Mouse (Mus musculus): ENCODE data around the gene Cd300lg. TPM values are rescaled to one million over a fixed set of nuclear protein-coding genes. Genes with fewer than 3 reads are reported as not detected.

The Cd300lg gene
- polyA plus RNA-seq, 1 experiment from 2014 or later = 1.8 TPM

DNA sequence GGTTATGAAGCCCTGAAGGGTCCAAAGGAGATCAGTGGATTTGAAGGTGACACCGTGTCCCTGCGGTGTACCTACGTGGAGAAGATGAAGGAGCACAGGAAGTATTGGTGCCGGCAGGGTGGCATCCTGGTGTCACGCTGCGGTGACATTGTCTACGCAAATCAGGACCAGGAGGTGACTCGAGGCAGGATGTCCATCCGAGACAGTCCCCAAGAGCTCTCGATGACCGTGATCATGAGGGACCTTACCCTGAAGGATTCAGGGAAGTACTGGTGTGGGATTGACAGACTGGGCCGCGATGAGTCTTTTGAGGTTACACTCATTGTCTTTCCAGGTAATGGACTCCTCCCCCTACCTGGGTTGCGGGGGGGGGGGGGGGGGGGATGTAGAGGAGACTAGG lies 1.7 kb downstream of the Cd300lg start:
- Histone ChIP-seq H3K27ac (ENCODE audit: low read length) (no peak overlapping the region), H3K9ac (replicated peaks; ENCODE audit: low read length) (no peak overlapping the region), H3K27me3 (ENCODE audit: insufficient read depth, low read length) (no peaks in the 10 kb centered on the region), H3K4me1 (ENCODE audit: insufficient read depth, low read length) (peaks cover 4% of the 10 kb centered on the region; the same call in 1 of the 2 replicates), H3K9me3 (ENCODE audit: low read length) (peaks cover 11% of the 10 kb centered on the region; the same call in 1 of the 2 replicates), H3K36me3 (ENCODE audit: insufficient read depth, low read length) (no peaks in the 10 kb centered on the region), H3K4me2 (replicated peaks; ENCODE audit: low read depth, low read length) (no peak overlapping the region), H3K4me3 (ENCODE audit: low read length) (no peak overlapping the region)
- no peak for ATAC-seq (ENCODE audit: low FRiP score, low TSS enrichment)
- 90% methylated on average over 13 of the region's 14 CpGs for WGBS

DNA sequence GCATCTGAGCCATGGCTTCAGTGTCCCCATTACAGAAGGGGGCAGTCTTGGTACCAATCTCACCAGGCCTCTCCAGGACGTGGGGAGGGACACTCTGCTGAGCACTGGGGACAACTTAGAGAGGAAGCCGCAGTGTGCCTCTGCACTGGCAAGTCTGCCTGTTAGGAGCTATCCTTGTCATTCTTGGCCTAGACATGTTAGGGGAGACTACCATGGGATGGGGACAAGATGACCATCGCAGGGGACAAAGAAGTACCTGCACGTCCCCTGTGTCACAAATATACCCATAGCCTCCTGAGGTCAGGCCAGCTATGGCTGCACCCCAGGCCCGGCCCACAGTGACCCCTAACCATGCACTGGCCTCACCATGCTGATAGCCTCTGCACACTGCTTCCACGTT lies 2.1 kb downstream of the Cd300lg start:
- H3K36me3 ChIP-seq (ENCODE audit: insufficient read depth, low read length) = no peaks in the 10 kb centered on the region
- no peak overlapping the region for H3K9ac ChIP-seq (replicated peaks; ENCODE audit: low read length)
- H3K4me2 ChIP-seq (replicated peaks; ENCODE audit: low read depth, low read length) = no peak overlapping the region
- ATAC-seq (ENCODE audit: low FRiP score, low TSS enrichment) = no peak
- no peak overlapping the region for H3K27ac ChIP-seq (ENCODE audit: low read length)
- WGBS = 86% methylated on average over 6 of the region's 6 CpGs
- peaks cover 11% of the 10 kb centered on the region; the same call in 1 of the 2 replicates for H3K9me3 ChIP-seq (ENCODE audit: low read length)
- H3K4me1 ChIP-seq (ENCODE audit: insufficient read depth, low read length) = peaks cover 4% of the 10 kb centered on the region; the same call in 1 of the 2 replicates
- no peak overlapping the region for H3K4me3 ChIP-seq (ENCODE audit: low read length)
- no peaks in the 10 kb centered on the region for H3K27me3 ChIP-seq (ENCODE audit: insufficient read depth, low read length)

DNA sequence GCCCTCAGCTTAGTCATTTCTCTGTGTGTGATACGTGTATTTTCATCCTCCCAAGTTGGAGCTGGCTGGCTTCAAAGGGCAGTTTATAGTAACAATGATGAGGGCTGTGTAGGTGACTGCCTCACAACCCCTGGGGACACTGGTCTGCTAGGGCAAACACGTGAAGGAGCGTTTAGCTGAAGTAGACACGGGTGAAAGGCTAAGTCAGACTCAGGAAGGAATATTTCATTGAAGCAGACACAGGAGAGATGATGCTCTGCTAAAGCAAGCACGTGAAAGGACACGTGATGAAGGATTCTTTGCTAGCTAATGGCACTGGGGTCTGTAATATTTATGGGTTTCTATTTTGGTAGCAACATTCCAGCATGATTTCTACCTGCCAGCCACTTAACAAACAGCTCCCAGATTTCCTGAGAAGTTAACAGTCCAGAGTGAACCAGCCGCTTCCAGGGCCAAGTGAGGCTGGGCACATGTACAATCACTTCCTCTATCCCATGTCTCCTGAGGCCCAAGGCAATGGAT lies 3.4 kb downstream of the Cd300lg start:
- Histone ChIP-seq H3K27ac (ENCODE audit: low read length) (no peak overlapping the region), H3K9me3 (ENCODE audit: low read length) (peaks cover 11% of the 10 kb centered on the region; the same call in 1 of the 2 replicates), H3K27me3 (ENCODE audit: insufficient read depth, low read length) (no peaks in the 10 kb centered on the region), H3K9ac (replicated peaks; ENCODE audit: low read length) (no peak overlapping the region), H3K4me2 (replicated peaks; ENCODE audit: low read depth, low read length) (no peak overlapping the region), H3K4me1 (ENCODE audit: insufficient read depth, low read length) (peaks cover 2% of the 10 kb centered on the region; the same call in 1 of the 2 replicates), H3K4me3 (ENCODE audit: low read length) (no peak overlapping the region), H3K36me3 (ENCODE audit: insufficient read depth, low read length) (no peaks in the 10 kb centered on the region)
- no peak for ATAC-seq (ENCODE audit: low FRiP score, low TSS enrichment)
- 69% methylated on average over 7 of the region's 7 CpGs for WGBS

DNA sequence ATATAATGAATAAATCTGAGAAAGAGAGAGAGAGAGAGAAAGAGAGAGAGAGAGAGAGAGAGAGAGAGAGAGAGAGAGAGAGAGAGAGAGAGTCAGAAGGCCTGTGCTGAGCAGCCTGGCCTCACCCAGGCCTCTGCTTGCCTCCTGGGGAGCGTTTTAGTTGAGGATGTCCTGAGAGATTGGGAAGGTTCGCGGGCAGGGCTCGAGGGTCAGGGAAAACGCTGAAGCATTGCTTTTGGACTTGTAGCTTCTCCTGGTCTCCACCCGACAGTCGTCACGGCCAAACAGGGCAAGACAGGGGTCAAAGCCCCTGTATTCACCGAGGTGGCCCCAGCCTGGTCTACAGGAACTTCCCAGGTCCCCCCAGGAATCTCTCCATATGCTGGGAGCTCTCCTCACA lies 5.3 kb downstream of the Cd300lg start:
- H3K27me3 ChIP-seq (ENCODE audit: insufficient read depth, low read length) = no peaks in the 10 kb centered on the region
- no peak overlapping the region for H3K27ac ChIP-seq (ENCODE audit: low read length)
- no peak overlapping the region for H3K4me2 ChIP-seq (replicated peaks; ENCODE audit: low read depth, low read length)
- no peak overlapping the region for H3K4me3 ChIP-seq (ENCODE audit: low read length)
- no peaks in the 10 kb centered on the region for H3K4me1 ChIP-seq (ENCODE audit: insufficient read depth, low read length)
- H3K9ac ChIP-seq (replicated peaks; ENCODE audit: low read length) = no peak overlapping the region
- 81% methylated on average over 9 of the region's 9 CpGs for WGBS
- H3K9me3 ChIP-seq (ENCODE audit: low read length) = peaks cover 9% of the 10 kb centered on the region; the same call in 1 of the 2 replicates
- H3K36me3 ChIP-seq (ENCODE audit: insufficient read depth, low read length) = no peaks in the 10 kb centered on the region
- no peak for ATAC-seq (ENCODE audit: low FRiP score, low TSS enrichment)

DNA sequence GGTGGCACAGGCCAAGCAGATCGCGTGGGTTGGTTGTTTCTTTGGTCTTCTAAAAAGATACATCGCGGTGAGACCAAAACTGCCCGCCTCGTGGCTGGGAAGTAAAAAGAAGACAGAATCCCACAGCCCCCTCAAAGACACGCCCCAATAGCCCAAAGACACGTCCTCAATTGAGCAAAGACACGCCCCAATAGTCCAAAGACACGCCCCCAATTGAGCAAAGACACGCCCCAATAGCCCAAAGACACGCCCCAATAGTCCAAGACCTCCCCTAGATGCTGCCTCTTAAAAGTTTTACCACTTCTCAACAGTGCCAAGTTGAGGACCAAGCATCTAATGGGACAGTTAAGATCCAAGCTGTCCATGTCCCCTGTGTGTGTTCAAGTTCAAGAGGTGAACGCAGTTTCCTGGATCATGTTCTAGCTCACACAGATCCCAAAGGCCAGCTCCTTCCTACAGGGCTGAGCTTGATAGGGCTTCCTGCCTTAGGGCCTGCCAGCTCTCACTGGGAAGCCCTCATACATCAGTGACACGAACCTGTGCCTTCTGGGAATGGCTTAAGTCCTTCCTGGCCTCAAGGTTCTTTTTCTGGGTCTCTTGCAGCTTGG lies 8.7 kb downstream of the Cd300lg start:
- no peak overlapping the region for H3K27ac ChIP-seq (ENCODE audit: low read length)
- no peak for ATAC-seq (ENCODE audit: low FRiP score, low TSS enrichment)
- H3K9me3 ChIP-seq (ENCODE audit: low read length) = peaks cover 9% of the 10 kb centered on the region; the same call in 1 of the 2 replicates
- no peaks in the 10 kb centered on the region for H3K27me3 ChIP-seq (ENCODE audit: insufficient read depth, low read length)
- no peaks in the 10 kb centered on the region for H3K36me3 ChIP-seq (ENCODE audit: insufficient read depth, low read length)
- H3K4me1 ChIP-seq (ENCODE audit: insufficient read depth, low read length) = peaks cover 16% of the 10 kb centered on the region
- WGBS = 56% methylated on average over 14 of the region's 14 CpGs
- no peak overlapping the region for H3K4me3 ChIP-seq (ENCODE audit: low read length)
- H3K9ac ChIP-seq (replicated peaks; ENCODE audit: low read length) = no peak overlapping the region
- no peak overlapping the region for H3K4me2 ChIP-seq (replicated peaks; ENCODE audit: low read depth, low read length)

DNA sequence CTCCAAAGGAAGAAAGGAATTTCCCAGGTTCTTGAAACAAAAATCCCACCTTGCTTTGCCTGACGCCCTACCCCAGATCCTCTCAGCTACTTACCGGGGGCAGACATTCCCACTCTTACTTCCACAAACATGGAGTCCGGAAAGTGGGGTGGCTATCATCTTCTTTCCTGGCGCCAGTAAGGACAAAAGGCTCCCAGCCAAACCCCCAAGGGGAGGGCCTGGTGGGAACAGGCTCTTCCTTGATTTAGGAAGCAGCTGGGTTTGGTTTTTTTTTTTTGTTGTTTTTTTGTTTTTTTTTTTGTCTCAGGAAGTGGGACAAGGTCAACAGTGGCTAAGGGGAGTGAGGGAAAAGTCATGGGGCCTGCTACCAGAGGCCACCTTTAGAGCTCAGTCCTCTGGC lies 10.2 kb downstream of the Cd300lg start:
- Histone ChIP-seq H3K4me3 (ENCODE audit: low read length) (no peak overlapping the region), H3K9ac (replicated peaks; ENCODE audit: low read length) (no peak overlapping the region), H3K9me3 (ENCODE audit: low read length) (no peaks in the 10 kb centered on the region), H3K36me3 (ENCODE audit: insufficient read depth, low read length) (no peaks in the 10 kb centered on the region), H3K4me2 (replicated peaks; ENCODE audit: low read depth, low read length) (no peak overlapping the region), H3K27ac (ENCODE audit: low read length) (peak overlapping the region; percentile 17; the same call in 1 of the 2 replicates), H3K4me1 (ENCODE audit: insufficient read depth, low read length) (peaks cover 16% of the 10 kb centered on the region), H3K27me3 (ENCODE audit: insufficient read depth, low read length) (no peaks in the 10 kb centered on the region)
- WGBS = 51% methylated on average over 4 of the region's 4 CpGs
- no peak for ATAC-seq (ENCODE audit: low FRiP score, low TSS enrichment)

DNA sequence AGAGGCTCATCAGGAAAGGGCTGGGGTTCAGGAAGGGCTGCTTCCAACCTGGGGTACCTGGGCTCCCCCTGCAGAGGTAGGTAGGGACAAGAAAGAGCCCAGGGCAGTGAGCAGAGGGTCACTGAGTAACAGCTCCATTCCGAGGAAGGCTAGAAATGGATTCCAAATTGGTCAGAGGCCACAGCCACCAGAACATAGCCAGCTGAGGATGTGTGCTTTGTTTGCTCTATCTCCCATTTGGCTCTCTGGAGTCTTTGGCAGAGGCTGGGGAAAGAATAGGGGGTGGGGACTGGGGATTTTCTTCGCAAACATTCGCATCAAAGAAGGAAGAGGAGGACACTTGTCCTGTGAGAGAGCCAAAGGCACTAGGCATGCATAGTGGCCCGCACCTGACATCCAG lies 10.6 kb downstream of the Cd300lg start:
- Histone ChIP-seq H3K36me3 (ENCODE audit: insufficient read depth, low read length) (no peaks in the 10 kb centered on the region), H3K4me1 (ENCODE audit: insufficient read depth, low read length) (peaks cover 16% of the 10 kb centered on the region), H3K4me2 (replicated peaks; ENCODE audit: low read depth, low read length) (no peak overlapping the region), H3K9me3 (ENCODE audit: low read length) (no peaks in the 10 kb centered on the region), H3K4me3 (ENCODE audit: low read length) (no peak overlapping the region), H3K27ac (ENCODE audit: low read length) (peak overlapping the region; percentile 17; the same call in 1 of the 2 replicates), H3K9ac (replicated peaks; ENCODE audit: low read length) (no peak overlapping the region), H3K27me3 (ENCODE audit: insufficient read depth, low read length) (no peaks in the 10 kb centered on the region)
- no peak for ATAC-seq (ENCODE audit: low FRiP score, low TSS enrichment)
- WGBS = 51% methylated on average over 4 of the region's 4 CpGs

DNA sequence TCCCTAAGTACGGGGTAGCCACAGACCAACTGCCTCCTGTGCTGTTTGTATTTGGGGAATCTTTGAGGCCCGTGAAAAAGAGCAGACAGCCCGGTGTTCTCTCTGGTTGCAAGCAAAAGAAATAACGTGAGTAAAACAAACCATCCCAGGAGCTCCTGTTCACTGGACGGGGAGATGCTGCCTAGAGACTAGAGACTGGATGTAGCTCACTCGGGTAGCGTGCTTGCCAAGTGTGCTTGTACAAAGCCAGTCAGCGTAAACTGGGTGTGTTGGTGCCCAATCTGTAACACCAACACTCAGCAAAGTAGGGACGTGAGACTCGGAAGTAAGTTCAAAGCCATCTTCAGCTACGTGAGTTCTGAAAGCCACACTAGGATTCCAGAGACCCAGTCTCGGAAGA lies 11.4 kb downstream of the Cd300lg start:
- peaks cover 16% of the 10 kb centered on the region for H3K4me1 ChIP-seq (ENCODE audit: insufficient read depth, low read length)
- no peaks in the 10 kb centered on the region for H3K27me3 ChIP-seq (ENCODE audit: insufficient read depth, low read length)
- no peak overlapping the region for H3K9ac ChIP-seq (replicated peaks; ENCODE audit: low read length)
- H3K9me3 ChIP-seq (ENCODE audit: low read length) = no peaks in the 10 kb centered on the region
- 81% methylated on average over 12 of the region's 12 CpGs for WGBS
- H3K36me3 ChIP-seq (ENCODE audit: insufficient read depth, low read length) = no peaks in the 10 kb centered on the region
- H3K27ac ChIP-seq (ENCODE audit: low read length) = peak overlapping the region; percentile 17; the same call in 1 of the 2 replicates
- ATAC-seq (ENCODE audit: low FRiP score, low TSS enrichment) = no peak
- H3K4me2 ChIP-seq (replicated peaks; ENCODE audit: low read depth, low read length) = no peak overlapping the region
- no peak overlapping the region for H3K4me3 ChIP-seq (ENCODE audit: low read length)

DNA sequence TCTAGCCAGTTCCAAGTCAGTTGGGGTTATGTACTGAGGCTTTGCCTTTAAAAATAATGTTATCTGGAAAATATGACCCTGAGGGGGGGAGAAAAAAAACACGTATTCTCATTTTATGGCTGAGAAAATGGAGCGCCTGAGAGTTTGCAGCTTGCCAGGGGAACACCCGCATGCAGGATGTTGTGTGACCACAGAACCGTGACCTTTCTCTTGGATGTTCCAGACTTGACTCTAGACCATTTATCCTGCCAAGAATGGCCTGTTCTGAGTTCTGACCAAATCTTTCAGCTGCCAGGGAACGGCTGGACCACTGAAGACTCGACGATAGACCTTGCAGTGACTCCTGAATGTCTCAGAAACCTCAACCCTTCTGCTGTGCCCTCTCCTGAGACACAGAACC lies 11.9 kb downstream of the Cd300lg start:
- no peaks in the 10 kb centered on the region for H3K27me3 ChIP-seq (ENCODE audit: insufficient read depth, low read length)
- H3K4me1 ChIP-seq (ENCODE audit: insufficient read depth, low read length) = peaks cover 16% of the 10 kb centered on the region
- ATAC-seq (ENCODE audit: low FRiP score, low TSS enrichment) = no peak
- no peaks in the 10 kb centered on the region for H3K9me3 ChIP-seq (ENCODE audit: low read length)
- no peaks in the 10 kb centered on the region for H3K36me3 ChIP-seq (ENCODE audit: insufficient read depth, low read length)
- no peak overlapping the region for H3K4me3 ChIP-seq (ENCODE audit: low read length)
- no peak overlapping the region for H3K27ac ChIP-seq (ENCODE audit: low read length)
- no peak overlapping the region for H3K9ac ChIP-seq (replicated peaks; ENCODE audit: low read length)
- no peak overlapping the region for H3K4me2 ChIP-seq (replicated peaks; ENCODE audit: low read depth, low read length)
- 36% methylated on average over 7 of the region's 7 CpGs for WGBS

DNA sequence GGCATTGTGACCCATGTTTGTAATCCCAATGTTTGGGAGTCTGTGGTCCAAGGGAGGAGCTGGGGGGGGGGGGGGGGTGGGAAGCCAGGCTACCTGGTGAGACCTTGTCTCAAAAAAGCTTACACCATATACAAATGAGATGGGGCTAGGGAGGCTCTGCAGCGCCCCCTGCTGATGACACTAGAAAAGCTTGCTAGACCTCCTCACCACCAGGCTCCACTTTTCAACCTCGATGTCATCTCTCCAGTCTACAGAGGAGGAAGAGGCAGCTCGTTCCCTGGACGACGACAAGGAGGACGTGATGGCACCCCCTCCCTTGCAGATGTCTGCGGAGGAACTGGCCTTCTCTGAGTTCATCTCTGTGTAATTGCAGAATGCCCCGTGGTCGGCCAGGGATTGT lies 12.5 kb downstream of the Cd300lg start:
- Histone ChIP-seq H3K27me3 (ENCODE audit: insufficient read depth, low read length) (no peaks in the 10 kb centered on the region), H3K4me3 (ENCODE audit: low read length) (no peak overlapping the region), H3K4me2 (replicated peaks; ENCODE audit: low read depth, low read length) (no peak overlapping the region), H3K4me1 (ENCODE audit: insufficient read depth, low read length) (peaks cover 16% of the 10 kb centered on the region), H3K9me3 (ENCODE audit: low read length) (no peaks in the 10 kb centered on the region), H3K27ac (ENCODE audit: low read length) (no peak overlapping the region), H3K36me3 (ENCODE audit: insufficient read depth, low read length) (peaks cover 4% of the 10 kb centered on the region; the same call in 1 of the 2 replicates), H3K9ac (replicated peaks; ENCODE audit: low read length) (no peak overlapping the region)
- ATAC-seq (ENCODE audit: low FRiP score, low TSS enrichment) = no peak
- 28% methylated on average over 9 of the region's 9 CpGs for WGBS

Measured in kidney, embryonic 16.5 days (tissue).